Mouse (Mus musculus) liver, embryonic 14.5 days (tissue): ENCODE results near the gene Gas7. TPM values are rescaled to one million over a fixed set of nuclear protein-coding genes. Genes with fewer than 3 reads are reported as not detected.
A peak's percentile ranks its signal among the peaks of the same experiment; 100 is the strongest.

ENCODE experiments used
- ATAC-seq: fragments of 200-750 bp; cut with Nextera tagmentation; 2 replicates; pipeline ENCODE4 v1.8.0; 2017; ENCODE audit warnings: moderate number of reproducible peaks, mild to moderate bottlenecking, moderate library complexity; ENCODE audit not compliant: insufficient read depth
- DNase-seq, 3 experiments: peaks; one replicate each; pipeline ENCODE4 v3.0.0-alpha.2; 2012 to 2013; ENCODE audit warnings: low read depth in 3 of 3, low spot score in 3 of 3
- H3K27ac ChIP-seq: fragments of 300-500 bp; sonication (generic); 2 replicates; pipeline ENCODE4 v1.5.1; 2014; ENCODE audit warnings: moderate library complexity, mild to moderate bottlenecking, control low read depth, inconsistent platforms
- H3K27me3 ChIP-seq: fragments of 300-500 bp; sonication (generic); 2 replicates; pipeline ENCODE4 v1.6.1; 2014; ENCODE audit warnings: mild to moderate bottlenecking, low read length, moderate library complexity; ENCODE audit not compliant: control insufficient read depth, insufficient read depth
- H3K36me3 ChIP-seq: fragments of 300-500 bp; sonication (generic); replicated peaks from 2 replicates; pipeline ENCODE4 v1.6.1; 2014; ENCODE audit warnings: low read depth; ENCODE audit not compliant: control insufficient read depth, insufficient read depth
- H3K4me1 ChIP-seq, 2 experiments: fragments of 200-500 bp in 1 of 2; fragments of 300-500 bp in 1 of 2; sonication (generic) in 1 of 2; replicated peaks; 2 replicates each; pipeline ENCODE4 v1.6.1; 2012 to 2014; ENCODE audit warnings: antibody characterized with exemption in 1 of 2, inconsistent platforms in 1 of 2, low read length in 1 of 2; ENCODE audit not compliant: control insufficient read depth in 2 of 2, insufficient read depth in 2 of 2
- H3K4me2 ChIP-seq: fragments of 300-500 bp; sonication (generic); 2 replicates; pipeline ENCODE4 v1.6.1; 2014; ENCODE audit warnings: low read depth, mild to moderate bottlenecking, control low read depth, moderate library complexity
- H3K4me3 ChIP-seq, 2 experiments: fragments of 200-500 bp in 1 of 2; fragments of 300-500 bp in 1 of 2; sonication (generic) in 1 of 2; 2 replicates each; pipeline ENCODE4 v1.5.1; 2012 to 2014; ENCODE audit warnings: low read depth in 2 of 2, low read length in 2 of 2, mild to moderate bottlenecking in 2 of 2, control low read depth in 1 of 2, inconsistent platforms in 1 of 2, moderate library complexity in 1 of 2; ENCODE audit not compliant: insufficient read depth in 1 of 2
- H3K9ac ChIP-seq: fragments of 300-500 bp; sonication (generic); replicated peaks from 2 replicates; pipeline ENCODE4 v1.6.1; 2014; ENCODE audit warnings: mild to moderate bottlenecking, control low read depth, moderate library complexity
- H3K9me3 ChIP-seq: fragments of 300-500 bp; sonication (generic); 2 replicates; pipeline ENCODE4 v1.6.1; 2016; ENCODE audit warnings: low read length, mixed read lengths; ENCODE audit not compliant: control insufficient read depth
- CTCF ChIP-seq: IDR thresholded peaks from 2 replicates; pipeline ENCODE4 v1.5.1; 2016; ENCODE audit warnings: antibody characterized with exemption, low read depth, control low read depth
- EP300 ChIP-seq: IDR thresholded peaks from 2 replicates; pipeline ENCODE4 v1.6.1; 2016; ENCODE audit warnings: antibody characterized with exemption, low read depth
- WGBS: fragments of 180-500 bp; shearing (Covaris S2); extraction: QIAGEN DNeasy Blood & Tissue Kit; methylation state at CpG from one replicate; pipeline ENCODE4 v1.1.7; 2014; ENCODE audit not compliant: insufficient replicate concordance; 5-methylcytosine and 5-hydroxymethylcytosine counted together
- polyA plus RNA-seq, 2 experiments: library from polyadenylated mRNA; depleted of rRNA in 1 of 2; stranded (reverse) in 1 of 2; unstranded in 1 of 2; fragments of >200 nt; fragmentation: Nextera tagmentation in 1 of 2; extraction: Ambion mirVana in 1 of 2; gene quantifications; 2 replicates each; pipeline versions ENCODE4 v1.2.1 to v1.2.3; 2012 to 2014

Gene Gas7
- polyA plus RNA-seq, 2 experiments, result 0.49 to 1.1 TPM

- DNase-seq, result no peak
These were observed 94.7 kb downstream of the Gas7 start for GRCm38 (mm10) chr11:67549762-67550488.

GRCm38 (mm10) chr11:67552400-67552799 is 97.2 kb downstream of the Gas7 start:
- TF ChIP-seq CTCF (no peak), EP300 (no peak)
- Histone ChIP-seq H3K27me3 (no peaks in the 10 kb centered on the region), H3K4me1 (no peaks in the 10 kb centered on the region), H3K4me3 (no peak overlapping the region), H3K27ac (no peak overlapping the region), H3K36me3 (no peaks in the 10 kb centered on the region), H3K4me2 (no peak overlapping the region), H3K9ac (no peak overlapping the region), H3K9me3 (no peaks in the 10 kb centered on the region)
- ATAC-seq (no peak), DNase-seq (no peak)
- 72% methylated on average over 8 of the region's 8 CpGs for WGBS

More at GRCm38 (mm10) chr11:67549762-67550488, 94.7 kb downstream of the Gas7 start:
- peaks cover 0 to 3% of the 10 kb centered on the region in 2 experiments; a peak in 2 of 4 replicates for H3K4me1 ChIP-seq
- no peaks in the 10 kb centered on the region for H3K27me3 ChIP-seq
- ATAC-seq, result no peak
- no peak overlapping the region for H3K9ac ChIP-seq
- H3K4me3 ChIP-seq, result no peak overlapping the region
- no peak for TF ChIP-seq CTCF
- no peak for TF ChIP-seq EP300
- H3K9me3 ChIP-seq, result no peaks in the 10 kb centered on the region
- no peak overlapping the region for H3K27ac ChIP-seq
- no peaks in the 10 kb centered on the region for H3K36me3 ChIP-seq
- WGBS, result 36% methylated on average over 13 of the region's 13 CpGs
- no peak overlapping the region for H3K4me2 ChIP-seq

- Histone ChIP-seq H3K4me3 (no peak overlapping the region), H3K27me3 (no peaks in the 10 kb centered on the region), H3K4me1 (peaks cover 0 to 5% of the 10 kb centered on the region in 2 experiments; a peak in 2 of 4 replicates), H3K4me2 (no peak overlapping the region), H3K9me3 (no peaks in the 10 kb centered on the region), H3K9ac (no peak overlapping the region), H3K27ac (no peak overlapping the region), H3K36me3 (no peaks in the 10 kb centered on the region)
- 72% methylated on average over 6 of the region's 6 CpGs for WGBS
- no peak for TF ChIP-seq CTCF
- no peak for TF ChIP-seq EP300
- ATAC-seq, result no peak
- DNase-seq, result no peak
These were observed 99.0 kb downstream of the Gas7 start for GRCm38 (mm10) chr11:67554276-67554675.

GRCm38 (mm10) chr11:67556360-67556759 is 101.1 kb downstream of the Gas7 start:
- H3K27me3 ChIP-seq, result no peaks in the 10 kb centered on the region
- TF ChIP-seq CTCF (no peak), EP300 (no peak)

GRCm38 (mm10) chr11:67558772-67559448 is 103.7 kb downstream of the Gas7 start:
- H3K4me2 ChIP-seq, result no peak overlapping the region
- DNase-seq (no peak), ATAC-seq (peak; percentile 13; the same call in 1 of the 2 replicates)
- no peaks in the 10 kb centered on the region for H3K36me3 ChIP-seq
- H3K9me3 ChIP-seq, result no peaks in the 10 kb centered on the region
- WGBS, result 12% methylated on average over 9 of the region's 9 CpGs
- H3K4me3 ChIP-seq, result no peak overlapping the region
- H3K9ac ChIP-seq, result no peak overlapping the region
- H3K27ac ChIP-seq, result no peak overlapping the region
- TF ChIP-seq CTCF, result no peak
- TF ChIP-seq EP300, result no peak
- H3K27me3 ChIP-seq, result no peaks in the 10 kb centered on the region
- peaks cover 0 to 19% of the 10 kb centered on the region in 2 experiments; a peak in 2 of 4 replicates for H3K4me1 ChIP-seq

More at GRCm38 (mm10) chr11:67556360-67556759, 101.1 kb downstream of the Gas7 start:
- Histone ChIP-seq H3K4me3 (no peak overlapping the region), H3K9me3 (no peaks in the 10 kb centered on the region), H3K36me3 (no peaks in the 10 kb centered on the region), H3K9ac (no peak overlapping the region), H3K4me1 (peaks cover 0 to 5% of the 10 kb centered on the region in 2 experiments; a peak in 2 of 4 replicates), H3K4me2 (no peak overlapping the region), H3K27ac (no peak overlapping the region)
- 76% methylated on average over 3 of the region's 3 CpGs for WGBS
- DNase-seq (no peak), ATAC-seq (no peak)
